Mouse (Mus musculus): ENCODE results near the gene Renbp.

- TF ChIP-seq POLR2A (IDR thresholded peaks at IDR 0.05; ENCODE audit: low read depth, low read length) (no peak), CTCF (IDR thresholded peaks at IDR 0.05; ENCODE audit: extremely low read depth, insufficient read depth, insufficient read length, insufficient replicate concordance) (no peak)
These were observed 50.2 kb downstream of the Renbp start for GRCm38 (mm10) chrX:73880194-73881035.

Data from spleen, adult 2 months (tissue).